Mouse (Mus musculus) natural killer cell, adult 2 months (primary cell): Measurements from ENCODE around the gene Ppp2r5b.

Experiments
- DNase-seq, 2 experiments: peaks; one replicate each; pipeline ENCODE4 v3.0.0; 2022; ENCODE audit warnings: low spot score in 2 of 2

Ppp2r5b gene

GRCm38 (mm10) chr19:6236053-6236441 is 375 bp upstream of the Ppp2r5b start:
- DNase-seq, result peak; percentile 81 to 82

- DNase-seq, result no peak
These were observed 1.2 kb downstream of the Ppp2r5b start for GRCm38 (mm10) chr19:6234337-6235083.

GRCm38 (mm10) chr19:6233647-6234046 is 2.0 kb downstream of the Ppp2r5b start:
- no peak for DNase-seq

- DNase-seq, result no peak
These were observed 4.6 kb downstream of the Ppp2r5b start for GRCm38 (mm10) chr19:6231036-6231435.

GRCm38 (mm10) chr19:6230411-6230810 is 5.3 kb downstream of the Ppp2r5b start:
- no peak for DNase-seq

- no peak for DNase-seq
These were observed 7.8 kb downstream of the Ppp2r5b start for GRCm38 (mm10) chr19:6227864-6228263.

GRCm38 (mm10) chr19:6226763-6227162 is 8.9 kb downstream of the Ppp2r5b start:
- no peak for DNase-seq

- DNase-seq, result no peak
These were observed 9.5 kb downstream of the Ppp2r5b start, which contains the start of gene Gpha2 for GRCm38 (mm10) chr19:6226135-6226534. TSS of gene Gpha2 (plus strand) at chr19:6226380.

GRCm38 (mm10) chr19:6218606-6219005 is 17.1 kb downstream of the Ppp2r5b start:
- DNase-seq, result no peak

- DNase-seq, result no peak
These were observed 19.5 kb downstream of the Ppp2r5b start for GRCm38 (mm10) chr19:6216046-6216705.

GRCm38 (mm10) chr19:6206716-6207115 is 29.0 kb downstream of the Ppp2r5b start:
- DNase-seq, result no peak

GRCm38 (mm10) chr19:6204265-6204664 is 31.4 kb downstream of the Ppp2r5b start:
- no peak for DNase-seq

GRCm38 (mm10) chr19:6184131-6184530 is 51.5 kb downstream of the Ppp2r5b start, which contains the start of gene Majin:
TSS of gene Majin (plus strand) at chr19:6184388.
- no peak for DNase-seq

GRCm38 (mm10) chr19:6182534-6182933 is 53.1 kb downstream of the Ppp2r5b start:
- no peak for DNase-seq

GRCm38 (mm10) chr19:6181629-6182028 is 54.0 kb downstream of the Ppp2r5b start:
- DNase-seq, result no peak

- DNase-seq, result no peak
These were observed 56.9 kb downstream of the Ppp2r5b start for GRCm38 (mm10) chr19:6178775-6179174.
